Mouse (Mus musculus) left cerebral cortex, postnatal 36 days (tissue): ENCODE measurements around the gene Psmd12. TPM values are rescaled to one million over a fixed set of nuclear protein-coding genes. Genes with fewer than 3 reads are reported as not detected.
"Not testable (repeated sequence)": the region's sequence is repeated elsewhere in the genome, so short reads cannot be mapped to it uniquely, and the experiment has no call there.

Source experiments
- DNase-seq, 2 experiments: peaks; one replicate each; pipeline ENCODE4 v3.0.0; 2021 to 2022; ENCODE audit warnings: low spot score in 2 of 2, mixed read lengths in 1 of 2
- intact Hi-C: fragments of 180-260 bp; cut with DNase I; formaldehyde crosslinking; loops from one replicate; pipeline ENCODE4 v1.15.1; 2025
- total RNA-seq, 2 experiments: library from RNA; stranded (reverse); gene quantifications; 2 replicates each; pipeline ENCODE4 v1.2.3; 2021

Gene Psmd12
- total RNA-seq, 2 experiments from 2014 or later, result 66.2 to 67.0 TPM

GRCm38 (mm10) chr11:107502801-107503200, 23.5 kb downstream of the Psmd12 start:
- no peak for DNase-seq
- intact Hi-C loops, result loop anchor here (10.0 kb wide), 1 partner anchor 112 kb away; no protein-coding TSS in a partner anchor

DNA sequence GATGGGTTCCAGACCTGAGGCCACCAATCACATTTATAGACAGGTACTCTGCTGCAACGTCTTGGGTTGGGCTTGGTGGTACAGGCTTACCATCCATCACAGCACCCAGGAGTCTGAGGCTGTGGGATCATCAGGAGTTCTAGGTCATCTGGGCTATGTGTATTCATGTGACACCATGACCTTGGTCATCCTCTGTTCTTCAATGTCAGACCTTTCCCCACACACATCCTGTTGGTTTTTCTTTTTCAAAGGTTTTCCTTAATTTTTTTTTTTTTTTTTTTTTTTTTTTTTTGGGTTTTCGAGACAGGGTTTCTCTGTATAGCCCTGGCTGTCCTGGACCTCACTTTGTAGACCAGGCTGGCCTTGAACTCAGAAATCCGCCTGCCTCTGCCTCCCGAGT, 25.1 kb downstream of the Psmd12 start:
- intact Hi-C loops, result loop anchor here (10.0 kb wide), 1 partner anchor 110 kb away; no protein-coding TSS in a partner anchor

GRCm38 (mm10) chr11:107506260-107506659, 27.0 kb downstream of the Psmd12 start:
- intact Hi-C loops, result loop anchor here (10.0 kb wide), 1 partner anchor 109 kb away; no protein-coding TSS in a partner anchor
- no peak for DNase-seq

More for the DNA sequence above, 25.1 kb downstream of the Psmd12 start:
- not testable (repeated sequence) for DNase-seq

DNA sequence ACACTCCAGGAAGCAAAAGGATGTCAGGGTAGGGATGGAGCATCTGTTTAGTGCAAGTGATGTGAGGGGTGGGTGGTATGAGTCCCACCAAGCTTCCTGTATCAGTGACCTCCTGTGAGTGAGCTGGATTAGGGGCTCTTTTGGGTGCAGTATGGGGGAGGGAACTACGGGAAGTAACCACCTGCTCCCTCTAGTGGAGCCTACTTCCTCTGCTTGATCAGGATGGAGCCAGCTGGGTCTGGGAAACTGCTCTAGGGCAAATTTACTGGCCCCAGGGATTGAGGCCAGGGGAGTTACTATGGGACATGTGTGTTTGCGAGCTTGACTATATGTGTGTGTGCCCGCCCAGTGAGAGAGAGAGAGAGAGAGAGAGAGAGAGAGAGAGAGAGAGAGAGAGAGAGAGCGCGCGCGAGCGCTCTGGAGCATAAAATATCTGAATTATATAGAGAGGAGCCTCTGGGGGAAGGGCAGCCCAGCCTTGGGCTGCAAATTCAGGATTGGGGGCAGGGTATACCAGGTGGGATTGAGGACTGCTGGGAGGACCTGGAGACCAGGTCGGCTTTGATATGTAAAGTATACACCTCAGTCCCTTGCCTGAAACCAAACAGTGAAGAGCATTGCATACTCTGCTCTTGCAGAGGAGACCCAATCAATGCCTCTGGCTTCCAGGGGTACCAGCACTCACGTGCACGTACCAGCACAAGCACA, 30.5 kb downstream of the Psmd12 start:
- DNase-seq, result no peak
- intact Hi-C loops, result loop anchor here (5.0 to 10.0 kb wide), 4 partner anchors 38 to 475 kb away; partner anchors contain the start of gene Helz

- intact Hi-C loops, result loop anchor here (5.0 to 10.0 kb wide), 3 partner anchors 37 to 474 kb away; partner anchors contain the start of gene Helz
Measured at GRCm38 (mm10) chr11:107510362-107511269, 31.3 kb downstream of the Psmd12 start.

DNA sequence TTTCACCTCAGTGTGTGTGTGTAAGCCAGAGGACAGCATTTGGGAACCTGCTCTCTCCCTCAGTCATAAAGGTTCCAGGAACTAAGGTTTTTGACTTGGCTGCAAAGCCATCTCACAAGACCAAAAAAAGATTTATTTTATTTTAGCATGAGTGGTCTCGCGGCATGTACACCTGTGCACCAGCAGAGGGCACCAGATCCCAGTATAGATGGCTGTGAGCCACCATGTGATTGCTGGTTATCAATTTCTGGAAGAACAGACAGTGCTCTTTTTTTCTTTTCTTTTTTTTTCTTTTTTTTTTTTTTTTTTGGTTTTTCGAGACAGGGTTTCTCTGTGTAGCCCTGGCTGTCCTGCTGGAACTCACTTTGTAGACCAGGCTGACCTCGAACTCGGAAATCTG, 32.7 kb downstream of the Psmd12 start:
- DNase-seq, result peak; percentile 33 to 34
- intact Hi-C loops, result loop anchor here (5.0 to 10.0 kb wide), 3 partner anchors 35 to 473 kb away; partner anchors contain the start of gene Helz

More at GRCm38 (mm10) chr11:107510362-107511269, 31.3 kb downstream of the Psmd12 start:
- no peak for DNase-seq

- DNase-seq, result no peak
- intact Hi-C loops, result loop anchor here (5.0 to 10.0 kb wide), 3 partner anchors 34 to 472 kb away; partner anchors contain the start of gene Helz
Measured at GRCm38 (mm10) chr11:107513047-107513446, 33.8 kb downstream of the Psmd12 start.

- intact Hi-C loops, result loop anchor here (10.0 kb wide), 2 partner anchors 338 to 468 kb away; no protein-coding TSS in a partner anchor
- no peak for DNase-seq
Measured at GRCm38 (mm10) chr11:107516387-107516786, 37.1 kb downstream of the Psmd12 start.

DNA sequence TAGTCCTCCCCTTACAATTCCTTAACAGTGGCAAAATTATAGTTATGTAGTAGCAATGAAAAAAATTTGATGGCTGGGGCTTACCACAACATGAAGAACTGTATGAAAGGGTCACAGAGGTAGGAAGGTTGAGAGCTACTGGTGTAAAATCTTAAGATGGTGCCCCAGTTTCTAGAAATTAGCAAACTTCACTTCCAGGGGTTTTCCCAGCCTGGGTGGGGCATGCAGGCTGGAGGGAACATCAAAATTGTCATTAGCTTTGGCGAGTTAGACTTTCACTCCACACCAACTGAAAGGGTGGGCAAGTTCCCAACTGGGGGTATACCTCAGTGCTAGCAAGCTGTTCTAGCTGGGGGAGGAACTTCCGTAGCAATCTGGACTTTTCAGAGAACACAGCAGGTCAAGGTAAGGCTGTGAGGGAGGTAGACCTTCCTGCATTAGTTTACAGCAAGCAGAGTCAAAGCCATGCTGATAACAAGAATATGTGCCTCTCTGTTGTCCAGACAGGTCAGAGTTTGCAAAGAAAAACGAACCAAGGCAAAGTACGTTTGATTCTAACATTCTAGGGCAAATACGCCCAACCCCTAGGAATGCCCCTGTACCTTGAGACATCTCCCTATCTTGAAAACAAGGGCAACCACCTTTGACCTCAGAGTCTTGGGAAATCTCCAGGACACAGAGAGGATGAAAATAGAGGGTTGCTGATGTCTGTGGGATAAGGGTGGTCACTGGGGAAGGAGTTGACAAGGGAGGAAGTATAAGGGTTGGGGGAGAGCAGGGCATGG, 39.6 kb downstream of the Psmd12 start:
- intact Hi-C loops, result loop anchor here (10.0 kb wide), 2 partner anchors 336 to 466 kb away; no protein-coding TSS in a partner anchor
- no peak for DNase-seq

GRCm38 (mm10) chr11:107521153-107521552, 41.9 kb downstream of the Psmd12 start:
- intact Hi-C loops, result no loop called here
- no peak for DNase-seq

GRCm38 (mm10) chr11:107524966-107525365, 45.7 kb downstream of the Psmd12 start:
- intact Hi-C loops, result no loop called here
- DNase-seq, result no peak

DNA sequence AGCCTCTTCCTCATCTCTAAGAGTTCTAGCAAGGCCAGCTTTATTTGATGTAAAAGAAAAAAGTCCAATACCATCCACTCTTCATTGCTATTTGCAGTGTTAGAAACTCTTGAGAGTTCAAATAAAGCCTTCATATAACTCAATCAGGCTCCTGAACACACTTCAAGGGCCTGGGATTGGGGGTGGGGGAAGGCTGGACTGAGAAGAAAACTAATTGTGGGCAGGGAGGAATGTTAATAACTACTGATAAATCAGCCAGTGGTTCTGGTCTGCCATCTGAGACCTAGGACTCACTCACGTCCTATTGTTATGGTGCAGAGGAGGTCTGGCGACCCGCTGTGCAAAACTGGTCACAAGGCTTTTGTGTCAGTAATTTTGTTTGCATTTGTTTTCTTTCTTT, 48.3 kb downstream of the Psmd12 start:
- intact Hi-C loops, result no loop called here
- DNase-seq, result no peak

- intact Hi-C loops, result no loop called here
- no peak for DNase-seq
Measured at GRCm38 (mm10) chr11:107529320-107529719, 50.0 kb downstream of the Psmd12 start.

DNA sequence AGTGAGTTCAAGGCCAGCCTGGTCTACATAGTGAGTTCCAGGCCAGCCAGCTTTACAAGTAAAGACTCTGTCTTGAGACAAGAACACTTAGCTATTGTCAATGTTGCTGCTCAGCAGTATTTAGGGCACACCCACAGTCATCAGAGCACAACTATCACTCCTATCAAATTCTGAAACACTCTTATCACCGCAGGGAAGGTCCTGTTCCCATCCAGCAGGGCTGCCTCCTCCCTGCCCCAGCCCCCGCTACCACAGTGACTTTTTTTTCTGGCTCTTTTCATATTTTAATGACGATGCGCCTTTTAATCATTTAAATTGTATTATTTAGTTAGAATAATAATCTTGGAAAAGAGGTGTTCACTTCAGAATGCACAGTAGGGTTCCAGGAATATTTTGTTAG, 52.2 kb downstream of the Psmd12 start:
- DNase-seq, result no peak
- intact Hi-C loops, result no loop called here

- no peak for DNase-seq
- intact Hi-C loops, result no loop called here
Measured at GRCm38 (mm10) chr11:107532271-107532670, 53.0 kb downstream of the Psmd12 start.

DNA sequence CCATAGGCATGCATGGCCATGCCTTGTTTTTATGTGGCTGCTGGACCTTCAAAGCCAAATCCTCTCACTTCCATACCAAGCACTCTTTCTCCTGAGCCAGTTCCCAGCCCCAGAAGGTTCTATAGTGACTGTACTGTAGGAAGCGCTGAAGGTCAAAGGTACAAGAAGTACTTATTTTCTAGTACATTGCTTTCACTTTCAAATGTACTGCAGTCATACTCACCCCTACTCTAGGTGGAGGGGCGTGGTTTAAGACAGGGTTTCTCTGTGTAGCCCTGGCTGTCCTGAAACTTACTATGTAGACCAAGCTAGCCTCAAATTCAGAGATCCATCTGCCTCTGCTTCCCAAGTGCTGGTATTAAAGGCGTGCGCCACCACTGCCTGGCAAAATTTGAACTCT, 59.7 kb downstream of the Psmd12 start:
- DNase-seq, result no peak
- intact Hi-C loops, result no loop called here

DNA sequence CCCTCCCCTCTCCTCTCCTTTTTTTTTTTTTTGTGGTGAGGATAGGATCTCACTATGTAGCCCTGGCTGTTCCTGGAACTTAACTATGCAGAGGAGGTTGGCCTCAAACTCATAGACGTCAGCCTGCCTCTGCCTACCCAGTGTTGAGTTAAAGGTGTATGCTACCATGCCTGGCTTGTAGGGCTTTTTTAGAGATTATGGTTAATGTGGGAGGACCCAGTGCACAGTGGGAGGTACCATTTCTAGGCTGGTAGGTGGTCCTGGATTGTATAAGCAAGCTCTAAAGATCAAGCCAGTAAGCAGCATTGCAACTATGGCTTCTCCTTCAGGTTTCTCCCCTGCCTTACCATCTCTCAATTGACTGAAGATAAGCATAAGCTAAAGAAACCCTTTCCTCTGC, 61.1 kb downstream of the Psmd12 start:
- intact Hi-C loops, result no loop called here
- no peak for DNase-seq

DNA sequence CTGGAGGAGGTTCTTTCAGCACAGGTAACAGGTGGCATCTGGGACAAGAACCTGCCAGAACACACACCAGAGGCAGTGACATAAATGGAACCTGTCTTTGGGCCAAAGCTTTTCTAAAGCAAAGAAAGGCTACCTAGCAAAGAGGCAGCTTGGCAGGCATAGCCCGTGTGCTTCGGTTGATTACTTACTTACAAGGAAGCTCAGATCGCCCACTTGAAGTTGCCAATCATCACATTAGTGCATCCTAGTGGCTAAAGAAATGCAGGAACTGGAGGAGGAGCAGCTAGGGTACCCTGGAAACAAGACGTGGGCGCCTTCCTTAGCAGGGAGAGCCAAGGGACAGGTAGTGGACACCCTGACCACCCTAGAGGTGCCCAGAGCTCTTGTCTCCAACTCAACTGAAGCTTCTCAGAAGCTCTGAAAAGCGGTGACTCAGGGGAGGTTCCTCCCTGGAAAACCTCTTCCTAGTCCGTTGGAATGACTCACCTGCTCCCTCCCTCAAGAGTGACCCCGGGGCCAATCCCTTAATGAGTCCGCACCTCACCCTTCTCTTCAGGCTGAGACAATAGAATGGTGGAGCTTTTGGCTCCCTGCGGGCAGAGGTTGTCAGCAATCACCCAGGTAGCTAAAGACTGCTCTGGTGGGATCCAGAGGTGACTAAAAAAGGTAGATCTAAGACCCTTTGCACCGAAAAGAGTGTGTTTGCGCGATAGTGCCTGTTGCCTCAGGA, 66.6 kb downstream of the Psmd12 start:
- intact Hi-C loops, result loop anchor here (5.0 kb wide), 1 partner anchor 34 kb away; no protein-coding TSS in a partner anchor
- no peak for DNase-seq
